Mouse (Mus musculus) left cerebral cortex, postnatal 14 days (tissue): ENCODE results near the gene Coq5. TPM values are rescaled to one million over a fixed set of nuclear protein-coding genes. Genes with fewer than 3 reads are reported as not detected.

ENCODE experiments used
- DNase-seq, 2 experiments: peaks; one replicate each; pipeline ENCODE4 v3.0.0; 2021 to 2022; ENCODE audit warnings: low spot score in 2 of 2, mixed read lengths in 1 of 2
- intact Hi-C: fragments of 180-260 bp; cut with DNase I; formaldehyde crosslinking; loops from one replicate; pipeline ENCODE4 v1.15.1; 2025
- total RNA-seq, 2 experiments: library from RNA; stranded (reverse); gene quantifications; 2 replicates each; pipeline ENCODE4 v1.2.3; 2021

The Coq5 gene
- total RNA-seq, 2 experiments from 2014 or later = 38.2 to 38.8 TPM

DNA sequence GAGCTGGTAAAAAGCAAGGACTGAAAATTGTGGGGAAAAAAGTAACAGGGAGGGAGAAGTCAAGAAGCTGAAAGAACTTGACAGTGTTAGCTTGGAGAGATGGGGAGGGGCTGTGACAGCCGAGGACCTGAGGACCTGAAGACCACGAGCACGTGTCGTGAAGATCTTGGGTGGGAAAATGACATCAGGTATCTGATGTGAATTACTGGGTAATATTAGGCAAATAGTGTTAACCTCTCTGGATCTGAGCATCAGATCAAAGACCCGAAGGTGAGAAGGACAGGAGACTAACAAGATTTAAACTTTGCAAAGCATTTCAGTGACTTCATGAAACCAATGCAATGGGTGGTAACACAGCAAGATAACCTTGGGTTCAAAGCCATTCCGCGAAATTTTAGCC lies 60.5 kb downstream of the Coq5 start:
- DNase-seq = no peak
- intact Hi-C loops = loop anchor here (5.0 kb wide), 1 partner anchor 38 kb away; the partner anchor contains the start of gene Dynll1

- intact Hi-C loops = loop anchor here (5.0 kb wide), 1 partner anchor 38 kb away; the partner anchor contains the start of gene Dynll1
- peak; percentile 85 to 93 for DNase-seq
These were observed 61.3 kb downstream of the Coq5 start, which contains the start of the genes Gatc and Triap1 for GRCm38 (mm10) chr5:115340577-115341313. Gatc (minus strand) TSS chr5:115341178. Triap1 (plus strand) TSS chr5:115341225.

DNA sequence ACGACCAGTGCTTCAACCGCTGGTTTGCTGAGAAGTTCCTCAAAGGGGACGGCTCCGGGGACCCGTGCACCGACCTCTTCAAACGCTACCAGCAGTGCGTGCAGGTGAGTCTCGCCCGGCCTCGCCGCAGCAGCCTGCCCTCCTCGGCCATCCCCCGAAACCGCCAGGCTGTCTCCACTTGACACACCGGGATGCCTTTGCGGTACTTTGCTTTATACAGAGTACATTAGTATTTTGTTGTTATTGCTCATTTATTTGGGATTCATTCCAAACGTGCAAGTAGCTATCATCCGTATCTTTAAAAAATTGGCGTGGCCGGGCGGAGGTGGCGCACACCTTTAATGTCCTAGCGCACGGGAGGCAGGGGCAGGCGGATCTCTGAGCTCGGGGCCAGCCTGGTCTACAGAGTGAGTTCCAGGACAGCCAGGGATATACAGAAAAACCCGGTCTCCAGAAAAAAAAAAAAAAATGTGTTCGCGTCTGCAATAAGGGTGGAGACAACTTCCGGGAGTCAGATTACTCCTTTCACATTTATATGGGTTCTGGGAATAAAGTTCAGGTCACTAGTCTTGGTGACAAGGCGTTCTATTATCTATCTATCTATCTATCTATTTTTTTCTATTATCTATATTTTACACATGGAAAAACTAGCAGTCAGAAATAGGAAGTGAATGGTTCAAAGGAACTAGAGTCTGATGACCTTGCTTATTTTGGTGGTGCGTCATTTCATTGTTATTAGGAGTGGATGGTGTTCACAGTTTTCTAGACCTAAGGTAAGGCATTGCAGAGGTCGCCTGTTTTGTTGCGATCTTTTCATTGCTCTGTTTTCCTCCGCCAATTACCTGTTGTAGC lies 62.1 kb downstream of the Coq5 start:
- intact Hi-C loops = loop anchor here (5.0 kb wide), 1 partner anchor 39 kb away; the partner anchor contains the start of gene Dynll1
- no peak for DNase-seq

Other genes starting within 250 kb of the Coq5 start
- not detected for gene Gm10401, start 181.4 kb upstream of the Coq5 start, total RNA-seq
- gene Acads, start 160.3 kb upstream of the Coq5 start, total RNA-seq = 1 to 10 TPM; 5.9 to 6.8 TPM
- gene Unc119b, start 144.7 kb upstream of the Coq5 start, total RNA-seq = 10 to 100 TPM; 23.4 to 28.1 TPM
- gene Mlec, start 121.5 kb upstream of the Coq5 start, total RNA-seq = 10 to 100 TPM; 67.9 to 77.9 TPM
- gene Cabp1, start 85.3 kb upstream of the Coq5 start, total RNA-seq = 100 to 1,000 TPM; 179 to 209 TPM
- 10 to 100 TPM; 59.5 to 75.8 TPM for gene Pop5, start 43.8 kb upstream of the Coq5 start, total RNA-seq
- 100 to 1,000 TPM; 244 to 283 TPM for gene Rnf10, start 6.8 kb upstream of the Coq5 start, total RNA-seq
- gene Dynll1, start 21.3 kb downstream of the Coq5 start, total RNA-seq = 100 to 1,000 TPM; 770 to 772 TPM
- gene Srsf9, start 47.5 kb downstream of the Coq5 start, total RNA-seq = 10 to 100 TPM; 73.4 to 75.5 TPM
- gene Gatc, start 61.5 kb downstream of the Coq5 start, total RNA-seq = 10 to 100 TPM; 22.4 to 23.3 TPM
- gene Triap1, start 61.6 kb downstream of the Coq5 start, total RNA-seq = 10 to 100 TPM; 28.2 to 32.4 TPM
- 100 to 1,000 TPM; 838 to 857 TPM for gene Cox6a1, start 69.3 kb downstream of the Coq5 start, total RNA-seq
- gene Msi1, start 149.9 kb downstream of the Coq5 start, total RNA-seq = 10 to 100 TPM; 45.4 to 54.0 TPM
- gene Pla2g1b, start 186.6 kb downstream of the Coq5 start, total RNA-seq = not detected
- gene Sirt4, start 205.1 kb downstream of the Coq5 start, total RNA-seq = 10 to 100 TPM; 27.4 to 27.7 TPM
- gene Pxn, start 227.0 kb downstream of the Coq5 start, total RNA-seq = 10 to 100 TPM; 20.8 to 22.1 TPM